Mouse (Mus musculus): ENCODE data around the gene Traf3ip3.

- no peak for TF ChIP-seq CTCF (IDR thresholded peaks at IDR 0.05 in 2 of 3, conservative IDR thresholded peaks at IDR 0.05 in 1 of 3; ENCODE audit: control insufficient read depth in 1 of 3, insufficient read depth in 1 of 3, low read depth in 2 of 3, low read length in 3 of 3, poor library complexity in 1 of 3, severe bottlenecking in 1 of 3)
- TF ChIP-seq ZC3H11A (IDR thresholded peaks at IDR 0.05; ENCODE audit: low read depth, low read length) = no peak
- no peak for TF ChIP-seq GABPA (IDR thresholded peaks at IDR 0.05; ENCODE audit: low read depth, low read length)
These were observed 33.4 kb upstream of the Traf3ip3 start for GRCm38 (mm10) chr1:193234930-193235329.

All from MEL (cell line).